Mouse (Mus musculus) kidney, adult 2 months (tissue): ENCODE measurements at regions not wholly inside any gene's neighbourhood (a gene's known extent, or its start where the extent isn't known, plus 50 kb on each side); places are given as distances from the start of the nearest gene placed in this dataset.

Source experiments
- CTCF ChIP-seq: fragments of 200-500 bp; conservative IDR thresholded peaks from 2 replicates; pipeline ENCODE4 v1.5.1; 2011; ENCODE audit warnings: low read depth, mild to moderate bottlenecking, control low read depth, low read length, moderate library complexity, mixed read lengths; ENCODE audit not compliant: insufficient read depth, insufficient read length
- POLR2A ChIP-seq: fragments of 200-500 bp; IDR thresholded peaks from one replicate; pipeline ENCODE4 v1.6.1; 2011; ENCODE audit warnings: low read depth, low read length, control low read depth

DNA sequence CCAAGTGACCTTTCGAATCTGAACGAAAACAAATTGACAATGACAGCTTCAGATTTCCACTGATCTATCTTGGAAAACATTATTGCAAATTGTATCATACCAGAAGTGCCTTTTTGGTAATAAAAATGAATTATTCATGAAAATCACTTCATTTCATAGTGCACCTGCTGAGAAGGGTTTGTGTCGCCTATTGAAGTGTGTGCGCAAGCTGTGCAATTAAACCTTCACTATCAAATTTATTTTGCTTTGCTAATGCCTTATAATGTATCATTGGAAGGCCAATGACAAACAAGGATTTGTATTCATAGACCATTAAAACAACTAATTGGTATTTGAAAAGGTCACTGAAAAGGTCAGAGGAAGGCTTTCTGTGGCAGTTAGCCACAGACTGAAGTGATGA is 224.8 kb upstream of the Zfp960 start:
- no peak for TF ChIP-seq CTCF
- TF ChIP-seq POLR2A = no peak
